ENCODE assay signal across 19 mouse cellular contexts in the genomic region with DNA sequence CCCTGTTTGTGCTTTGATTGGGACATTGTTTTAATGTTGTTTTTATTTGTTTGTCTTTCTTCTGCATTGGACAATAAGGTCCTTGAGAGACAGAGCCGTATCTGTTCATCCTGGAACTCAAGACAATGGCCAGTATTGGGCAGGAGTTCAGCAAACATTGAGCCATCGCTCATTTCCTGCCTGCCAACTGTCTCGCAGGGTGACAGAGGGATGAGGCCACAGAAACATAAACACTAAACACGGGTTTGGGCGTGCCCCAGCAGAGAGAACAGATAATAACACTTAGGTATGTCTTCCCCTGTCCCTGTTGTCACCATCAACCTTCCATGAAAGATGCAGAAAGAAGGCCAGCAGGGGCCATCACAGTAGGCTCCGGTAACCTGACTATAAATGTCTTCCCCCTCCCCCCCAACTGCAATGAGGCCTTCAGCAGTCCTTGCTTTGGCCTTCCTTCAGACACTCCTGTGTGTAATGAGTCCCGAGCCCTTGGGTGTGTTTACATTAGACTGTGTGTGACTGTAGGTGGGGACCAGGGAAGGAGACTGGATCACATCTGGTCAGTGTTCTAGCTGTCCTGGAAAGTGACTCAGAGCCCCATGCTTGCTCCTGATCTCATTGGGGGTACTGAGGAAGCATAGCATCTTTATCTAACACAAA. TPM values are rescaled to one million over a fixed set of nuclear protein-coding genes. Genes with fewer than 3 reads are reported as not detected.
DNase-seq lines count a peak whose midpoint lies in the region.
"Had no signal": no experiment of that assay in that cellular context is flagged by ENCODE, and none has a peak within 500 bp of the region (broad histone marks: within the 10 kb centered on the region; RNA-seq: fewer than 3 reads in every experiment).

No protein-coding gene starts in this region.

- H3K4me1 ChIP-seq in brown adipose tissue, adult 24 weeks (ENCODE audit: control insufficient read depth, insufficient read depth, insufficient read length, low read length): peaks cover 17% of the 10 kb centered on the region; the same call in 1 of the 2 replicates
- H3K4me1 ChIP-seq in forebrain, embryonic 10.5 days: peaks cover 4% of the 10 kb centered on the region; the same call in 1 of the 2 replicates
- H3K4me1 ChIP-seq: midbrain, embryonic 15.5 days; stomach, embryonic 15.5 days had no signal

- no peaks in the 10 kb centered on the region for H3K36me3 ChIP-seq in forebrain, embryonic 10.5 days (replicated peaks)
- H3K36me3 ChIP-seq: limb, embryonic 15.5 days; liver, embryonic 15.5 days; midbrain, embryonic 15.5 days; stomach, embryonic 15.5 days had no signal

- DNase-seq in adrenal gland, adult 2 months: peak; percentile 26
- no peak for DNase-seq in adrenal gland, postnatal 4 days (ENCODE audit: low spot score in 2 of 2)
- peak; percentile 61 for DNase-seq in layer of hippocampus, adult 9-11 months
- DNase-seq in layer of hippocampus, postnatal 36 days: no peak
- peak; percentile 40 for DNase-seq in lung, postnatal 14 days
- no peak for DNase-seq in forebrain, embryonic 10.5 days (ENCODE audit: extremely low spot score, low spot score)
- no peak for DNase-seq in thymus, adult 18-20 months
- DNase-seq: cerebellum, adult 11-12 months; cerebellum, postnatal 25 days; gastrocnemius, postnatal 14 days; kidney, adult 8-10 months; kidney, postnatal 14 days; spleen, adult 18-20 months had no signal

- H3K27ac ChIP-seq in brown adipose tissue, adult 24 weeks (replicated peaks; ENCODE audit: low read depth, low read length): peak overlapping the region; percentile 79
- no peak overlapping the region for H3K27ac ChIP-seq in forebrain, embryonic 10.5 days
- H3K27ac ChIP-seq: limb, embryonic 15.5 days; liver, embryonic 15.5 days; midbrain, embryonic 15.5 days; stomach, embryonic 15.5 days had no signal

- WGBS in forebrain, embryonic 10.5 days: 76% methylated on average over 7 of the region's 7 CpGs

- H3K27me3 ChIP-seq in forebrain, embryonic 10.5 days (ENCODE audit: poor library complexity, severe bottlenecking): no peaks in the 10 kb centered on the region
- H3K27me3 ChIP-seq: limb, embryonic 15.5 days; liver, embryonic 15.5 days; midbrain, embryonic 15.5 days; stomach, embryonic 15.5 days had no signal

- no peaks in the 10 kb centered on the region for H3K9me3 ChIP-seq in forebrain, embryonic 10.5 days
- H3K9me3 ChIP-seq: limb, embryonic 15.5 days; liver, embryonic 15.5 days; midbrain, embryonic 15.5 days; stomach, embryonic 15.5 days had no signal

- H3K4me3 ChIP-seq in brown adipose tissue, adult 24 weeks (ENCODE audit: insufficient read depth, low read depth, low read length): no peak overlapping the region
- no peak overlapping the region for H3K4me3 ChIP-seq in forebrain, embryonic 10.5 days
- H3K4me3 ChIP-seq: limb, embryonic 15.5 days; liver, embryonic 15.5 days; midbrain, embryonic 15.5 days; myocyte; stomach, embryonic 15.5 days had no signal

RNA-seq across cellular contexts. Expression of a gene that starts 33.2 kb away (rescaled TPM):
- 10 to 100 TPM in 1 of 2 experiments, 1 to 10 TPM in 1; 5.2 to 18.6 TPM for total RNA-seq in adrenal gland, adult 2 months (2021)
- polyA plus RNA-seq in adrenal gland, adult 2 months (2012; rRNA removed): 7.9 and 8.2 TPM in 2 replicates
- total RNA-seq in adrenal gland, postnatal 4 days (2021): 10 to 100 TPM; 15.4 to 17.2 TPM
- total RNA-seq in layer of hippocampus, postnatal 36 days (2021): 10 to 100 TPM; 69.6 to 73.1 TPM
- polyA plus RNA-seq in brown adipose tissue, adult 24 weeks (2012; ENCODE audit: insufficient read depth, insufficient read length, missing spikeins): 2.3 and 5.0 TPM in 2 replicates
- polyA plus RNA-seq in forebrain, embryonic 10.5 days (2016; fragmentation: Nextera tagmentation; extraction: Ambion mirVana): 6.7 and 7.9 TPM in 2 replicates

Comparison
In these comparisons a context has a peak if more than half of its experiments do, and no peak if none do; other contexts are left out.
1. DNase-seq: peak in adrenal gland, adult 2 months (single experiment), layer of hippocampus, adult 9-11 months (single experiment) and lung, postnatal 14 days (single experiment); none in adrenal gland, postnatal 4 days (0 of 2), layer of hippocampus, postnatal 36 days (0 of 2), forebrain, embryonic 10.5 days (single experiment) and thymus, adult 18-20 months (0 of 2).